Mouse (Mus musculus) layer of hippocampus, adult 18-20 months (tissue): ENCODE measurements around the gene Rab22a. TPM values are rescaled to one million over a fixed set of nuclear protein-coding genes. Genes with fewer than 3 reads are reported as not detected.
"Not testable (repeated sequence)": the region's sequence is repeated elsewhere in the genome, so short reads cannot be mapped to it uniquely, and the experiment has no call there.

Experiments used
- DNase-seq, 2 experiments: peaks; one replicate each; pipeline ENCODE4 v3.0.0; 2022; ENCODE audit warnings: low spot score in 2 of 2
- total RNA-seq, 2 experiments: library from RNA; stranded (reverse); gene quantifications; 2 replicates each; pipeline ENCODE4 v1.2.3; 2021

Rab22a gene
- total RNA-seq, 2 experiments from 2014 or later: 24.2 to 29.8 TPM

- peak in 1 of 2 experiments; percentile 18 for DNase-seq
Measured at GRCm38 (mm10) chr2:173716966-173717365, 57.4 kb downstream of the Rab22a start.

DNA sequence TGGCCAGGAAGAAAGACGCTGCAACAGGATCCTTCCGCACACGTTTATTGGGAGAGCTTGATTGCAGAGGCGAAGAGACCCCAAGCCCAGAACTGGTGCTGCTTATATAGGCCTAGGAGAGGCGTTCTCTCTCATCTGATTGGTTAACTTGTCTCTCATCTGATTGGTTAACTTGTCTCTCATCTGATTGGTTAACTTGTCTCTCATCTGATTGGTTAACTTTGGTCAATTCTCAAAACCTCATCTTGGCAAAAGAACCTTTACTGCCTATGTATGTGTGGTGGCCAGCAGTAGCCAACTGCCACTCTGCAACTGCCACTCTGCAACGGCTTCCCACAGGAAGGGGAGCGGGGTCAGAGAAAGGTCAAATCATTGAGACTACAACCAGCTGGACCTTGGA is 59.6 kb downstream of the Rab22a start, which contains the start of gene 1700010B08Rik:
Gene 1700010B08Rik, plus strand, starts transcription at position 301 of the 400 bp plus-strand sequence.
- DNase-seq: not testable (repeated sequence)

- no peak for DNase-seq
Measured at GRCm38 (mm10) chr2:173722251-173722857, 62.8 kb downstream of the Rab22a start.

DNA sequence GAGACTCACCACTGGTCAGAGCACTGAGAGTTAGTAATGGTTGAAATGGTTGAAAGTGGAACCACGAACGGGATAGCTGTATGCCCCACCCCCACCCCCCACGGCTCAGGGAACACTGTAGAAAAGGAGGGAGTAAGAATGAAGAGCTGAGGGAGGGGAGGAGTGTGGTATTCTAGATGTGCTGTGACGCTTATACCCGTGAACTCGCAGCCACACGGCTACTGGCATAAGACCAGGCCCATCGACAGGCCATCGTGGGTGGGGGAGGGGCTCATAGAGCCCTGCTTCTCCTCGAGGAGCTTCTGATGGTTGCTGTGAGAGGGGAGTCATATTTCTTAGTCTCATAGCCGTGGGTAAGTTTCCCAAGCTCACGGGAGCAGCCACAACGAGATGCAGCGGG is 64.8 kb downstream of the Rab22a start:
- DNase-seq: no peak

DNA sequence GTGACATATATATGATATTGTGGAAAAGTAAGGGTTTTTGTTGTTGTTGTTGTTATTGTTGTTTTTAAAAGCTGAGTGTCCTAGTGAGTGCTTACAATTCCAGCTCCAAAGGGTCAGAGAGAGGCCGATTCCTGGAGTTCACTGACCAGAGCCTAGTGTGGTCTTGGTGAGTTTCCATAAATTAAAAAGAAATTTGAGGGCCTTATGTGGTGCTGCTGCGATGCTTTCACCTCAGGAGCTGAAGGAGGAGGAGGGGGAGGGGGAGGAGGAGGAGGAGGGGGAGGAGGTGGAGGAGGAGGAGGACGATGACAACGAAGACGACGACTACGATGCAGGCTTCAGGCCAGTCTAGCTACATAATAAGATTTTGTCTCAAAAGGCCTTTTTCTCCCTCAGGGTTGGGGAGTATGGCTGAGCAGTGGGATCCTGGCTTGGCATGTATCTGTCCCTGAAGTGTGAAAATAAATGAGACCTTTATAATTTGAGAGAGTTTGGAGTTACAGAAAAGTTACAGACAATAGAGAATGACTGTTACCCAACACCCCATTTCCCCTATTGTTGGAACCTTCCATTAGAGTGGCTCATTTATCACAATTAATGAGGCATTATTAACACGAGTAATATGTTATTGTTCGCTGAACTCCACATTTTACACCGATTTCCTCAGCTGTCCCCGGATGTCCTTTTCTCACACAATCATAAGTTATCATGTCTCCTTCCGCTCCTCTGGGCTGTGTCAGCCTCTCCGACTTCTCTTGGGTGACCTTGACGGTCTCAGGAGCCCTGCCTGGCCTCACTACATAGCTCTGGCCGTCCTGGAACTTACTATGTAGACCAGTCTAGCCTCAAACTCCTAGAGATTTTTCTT is 65.6 kb downstream of the Rab22a start:
- DNase-seq: no peak

GRCm38 (mm10) chr2:173725819-173726218 is 66.3 kb downstream of the Rab22a start:
- no peak for DNase-seq

- peak in 1 of 2 experiments; percentile 32 for DNase-seq
Measured at GRCm38 (mm10) chr2:173730444-173730966, 70.9 kb downstream of the Rab22a start.

DNA sequence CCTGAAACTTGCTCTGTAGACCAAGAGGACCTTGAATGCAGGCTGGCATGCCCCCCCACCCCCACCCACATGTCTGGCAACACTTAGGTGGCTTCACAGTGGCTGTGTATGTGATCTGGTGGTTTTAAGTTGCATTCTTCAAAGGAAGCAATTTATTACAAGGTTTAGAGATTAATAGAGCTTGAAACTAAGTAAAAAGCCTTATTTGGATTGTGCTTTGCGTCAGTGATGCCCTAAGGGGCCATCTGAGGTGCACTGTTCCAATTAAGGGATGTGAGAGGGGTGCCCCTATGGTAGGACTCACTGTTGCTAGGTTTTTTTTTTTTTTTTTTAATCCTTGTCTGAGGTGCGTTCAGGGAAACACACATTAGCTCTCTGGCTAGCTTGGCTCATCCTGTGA is 74.9 kb downstream of the Rab22a start:
- DNase-seq: no peak

DNA sequence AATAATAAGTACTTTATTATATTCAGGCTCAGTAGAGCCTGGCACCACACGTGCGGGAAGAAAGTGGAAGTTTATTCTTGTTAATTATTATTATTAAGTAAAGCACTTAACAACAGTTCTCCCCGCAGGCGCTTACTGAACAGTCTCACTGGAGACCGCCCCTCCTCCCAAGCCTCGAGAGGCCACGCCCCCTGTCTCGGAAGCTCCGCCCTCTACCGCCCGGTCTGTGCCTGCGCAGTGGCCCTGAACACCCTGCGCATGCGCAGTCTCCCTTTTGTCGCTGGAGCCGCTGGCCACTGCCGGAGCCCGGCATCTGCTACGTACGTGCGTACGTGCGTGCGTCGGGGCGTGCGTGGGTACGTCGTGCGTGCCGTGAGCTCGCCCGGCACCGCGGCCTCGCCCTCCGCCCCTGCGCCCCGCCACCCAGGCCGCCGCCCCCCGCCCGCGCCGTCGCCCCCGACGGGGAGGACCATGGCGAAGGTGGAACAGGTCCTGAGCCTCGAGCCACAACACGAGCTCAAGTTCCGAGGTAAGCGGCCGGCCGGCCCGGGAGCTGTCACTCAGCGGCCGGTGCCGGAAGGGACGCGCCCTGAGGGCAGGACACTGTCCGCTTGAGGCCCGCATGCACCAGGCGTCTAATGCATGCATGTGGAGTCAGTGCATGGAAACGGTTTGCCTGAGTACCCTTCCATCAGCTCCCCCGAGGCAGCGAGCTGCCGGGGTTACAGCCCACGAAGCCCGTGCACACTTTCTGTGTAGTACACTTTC is 77.8 kb downstream of the Rab22a start, which contains the start of gene Vapb:
Gene Vapb, plus strand, starts transcription at position 290 of the 768 bp plus-strand sequence.
- DNase-seq: peak; percentile 99

DNA sequence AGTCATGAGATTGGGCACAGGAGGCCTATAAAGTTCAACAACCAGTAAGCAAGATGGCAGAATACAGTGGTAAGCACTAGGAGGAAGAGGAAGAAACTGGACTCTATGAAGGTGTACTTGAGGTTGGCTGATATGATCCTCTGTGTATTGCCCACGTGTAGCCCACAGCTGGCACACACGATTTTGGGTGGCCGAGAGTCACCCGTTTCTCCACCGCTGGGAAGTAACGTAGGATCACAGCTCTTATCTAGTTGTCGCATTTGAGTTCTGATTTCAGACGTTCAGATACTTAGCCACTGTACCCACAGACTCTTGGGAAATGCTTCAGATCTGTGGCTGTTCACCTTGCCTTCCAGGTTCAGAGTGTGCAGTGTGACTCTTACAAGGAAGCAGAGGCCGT is 78.7 kb downstream of the Rab22a start:
- DNase-seq: no peak

DNA sequence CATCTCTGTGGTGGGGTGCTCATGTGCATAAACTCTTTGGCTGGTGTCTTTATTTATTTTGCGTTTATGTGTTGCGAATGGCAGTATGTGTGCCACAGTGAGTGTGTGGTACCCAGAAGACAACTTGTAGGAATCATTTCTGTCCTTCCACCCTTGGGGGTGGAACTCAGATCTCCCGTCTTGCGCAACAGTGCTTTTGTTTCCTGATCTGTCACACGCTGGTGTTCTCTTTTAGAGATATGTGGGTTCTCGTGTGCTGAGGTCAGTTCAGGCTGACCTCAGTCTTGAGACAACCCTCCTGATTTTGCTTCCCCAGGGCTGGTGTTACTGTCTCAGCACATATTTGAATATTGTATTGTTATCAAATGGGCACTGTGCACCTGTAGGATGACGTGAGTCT is 79.5 kb downstream of the Rab22a start:
- no peak for DNase-seq

DNA sequence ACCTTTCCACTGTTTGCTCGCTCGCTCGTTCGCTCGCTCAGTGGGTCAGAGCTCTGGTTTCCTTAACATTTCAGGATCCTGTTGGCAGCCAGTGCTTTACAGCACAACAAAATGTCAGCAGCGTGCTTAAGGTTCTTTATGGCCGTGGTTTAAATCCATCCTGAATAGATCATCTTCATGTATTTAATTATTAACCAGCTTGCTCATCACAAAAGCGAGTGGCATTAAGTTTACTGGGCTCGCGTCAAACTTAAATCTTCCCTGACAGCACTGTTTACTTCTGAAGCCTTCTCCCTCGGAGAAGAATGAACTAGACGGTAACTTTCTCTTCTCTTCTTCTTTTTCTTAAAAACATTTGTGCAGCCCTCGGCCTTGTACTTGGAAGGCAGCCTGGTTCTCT is 82.5 kb downstream of the Rab22a start:
- DNase-seq: no peak

- no peak for DNase-seq
Measured at GRCm38 (mm10) chr2:173742744-173743143, 83.2 kb downstream of the Rab22a start.

DNA sequence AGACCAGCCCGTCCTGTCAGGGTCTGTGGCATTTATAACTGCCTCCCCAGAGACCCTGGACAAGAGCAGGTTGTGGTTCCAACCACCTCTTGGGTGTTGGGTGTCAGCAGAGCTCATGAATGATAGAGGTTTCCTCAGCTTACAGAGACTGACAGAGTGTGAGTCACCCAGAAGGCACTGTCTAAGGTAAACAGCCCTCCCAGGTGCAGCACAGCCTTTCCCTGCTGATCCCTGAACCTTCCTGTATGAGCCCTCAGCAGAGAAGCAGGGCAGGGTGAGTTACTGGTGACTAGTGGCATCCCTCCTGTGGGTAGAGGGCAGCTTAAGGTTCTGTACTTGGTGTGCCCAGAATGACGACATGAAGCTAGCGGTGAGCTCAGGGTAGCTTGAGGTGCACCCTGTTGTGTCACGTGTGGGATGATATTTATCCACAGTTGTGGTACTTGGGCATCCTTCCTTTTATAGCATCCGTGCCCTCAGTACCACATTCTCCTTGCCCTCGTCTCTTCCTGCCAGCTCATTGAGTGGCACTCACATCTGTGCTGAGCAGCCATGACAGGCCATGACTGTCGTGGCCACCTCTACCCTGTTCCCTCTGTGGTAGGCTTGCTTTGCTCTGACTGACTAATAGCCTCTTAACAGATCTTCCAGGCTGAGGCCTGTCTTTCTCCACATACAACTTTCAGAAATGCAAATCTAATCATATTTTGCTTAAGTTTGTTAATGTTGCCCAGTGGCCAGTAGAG is 84.7 kb downstream of the Rab22a start:
- DNase-seq: no peak

- DNase-seq: no peak
Measured at GRCm38 (mm10) chr2:173748961-173749659, 89.5 kb downstream of the Rab22a start.

GRCm38 (mm10) chr2:173755433-173756144 is 96.0 kb downstream of the Rab22a start:
- DNase-seq: no peak
